Mouse (Mus musculus) heart, adult 11 months (tissue): Measurements from ENCODE around the gene Enpp3.

Experiments used
- DNase-seq: peaks from one replicate; pipeline ENCODE4 v3.0.0; 2022

Gene Enpp3

GRCm38 (mm10) chr10:24842676-24843075 is at the start of gene Enpp3:
TSS of gene Enpp3 (minus strand) at chr10:24842823.
- no peak for DNase-seq

- peak; percentile 22 for DNase-seq
Measured at GRCm38 (mm10) chr10:24888343-24888742, 45.7 kb upstream of the Enpp3 start.

- no peak for DNase-seq
Measured at GRCm38 (mm10) chr10:24886008-24886407, 43.4 kb upstream of the Enpp3 start.

DNA sequence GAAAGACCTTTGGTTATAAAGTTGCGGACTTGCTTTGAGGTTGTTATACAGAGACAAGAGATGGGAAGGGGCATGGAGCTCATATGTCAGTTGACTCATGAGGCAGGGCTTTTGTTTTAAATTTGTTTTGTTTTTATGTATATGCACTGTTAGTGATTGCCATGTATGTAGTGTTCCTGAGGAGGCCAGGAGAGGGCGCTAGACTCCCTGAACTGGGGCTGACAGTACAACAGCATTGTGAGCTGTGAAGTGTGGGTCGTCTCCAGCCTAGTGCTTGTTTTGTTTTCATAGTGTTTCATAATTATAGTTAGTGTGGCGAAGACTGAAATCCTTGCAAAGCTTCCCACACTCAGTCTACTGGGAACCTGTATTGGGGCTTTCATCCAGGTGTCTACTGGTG is 31.0 kb upstream of the Enpp3 start:
- DNase-seq = peak; percentile 45

DNA sequence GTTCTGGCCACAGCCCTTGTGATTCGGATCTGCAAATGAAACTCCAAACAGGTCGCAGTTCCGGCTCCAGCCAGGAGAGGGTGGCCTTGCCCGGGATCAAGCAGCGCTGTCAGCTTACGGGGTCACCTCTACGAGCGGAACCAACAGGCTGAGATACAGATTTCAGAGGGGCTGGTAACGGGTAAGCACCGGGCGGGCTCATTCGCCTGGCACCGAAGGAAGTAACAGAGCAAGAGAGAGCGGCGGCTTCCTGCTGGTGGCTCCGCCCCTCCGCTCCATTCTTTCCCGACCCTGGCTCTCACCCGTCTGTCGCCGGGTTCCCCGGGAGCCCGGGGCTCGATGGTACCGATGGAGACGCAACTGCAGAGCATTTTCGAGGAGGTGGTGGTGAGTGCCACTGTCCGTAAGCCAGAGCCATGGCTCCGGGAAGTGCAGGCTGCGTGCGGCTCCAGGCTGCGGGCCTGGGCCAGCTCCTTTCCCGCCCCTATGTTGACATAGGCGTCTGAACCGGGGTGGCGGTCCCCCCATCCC is 27.2 kb upstream of the Enpp3 start, which contains the start of gene Med23:
Gene Med23 (plus strand): TSS at position 227 of the 531 bp plus-strand sequence.
- peak; percentile 99 for DNase-seq

GRCm38 (mm10) chr10:24864434-24864833 is 21.8 kb upstream of the Enpp3 start:
- no peak for DNase-seq

DNA sequence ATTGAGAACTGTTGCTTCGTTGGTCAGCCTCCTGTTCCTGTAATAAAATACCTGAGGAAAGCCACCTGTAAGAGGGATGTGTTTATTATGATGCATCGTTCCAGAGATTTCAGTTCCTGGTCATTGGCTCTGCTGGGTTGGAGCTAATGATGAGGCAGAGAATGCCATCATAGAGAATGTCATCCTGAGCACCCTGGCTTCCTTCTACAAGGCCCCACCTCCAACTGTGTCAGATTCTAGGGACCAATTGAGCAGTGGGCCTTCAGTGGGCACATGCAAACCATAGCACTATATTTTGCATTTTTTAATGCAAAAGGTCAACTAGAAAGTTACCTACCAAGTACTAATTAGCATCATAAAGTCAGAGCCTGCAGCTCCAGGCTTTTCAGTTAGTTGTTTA is 20.5 kb upstream of the Enpp3 start:
- DNase-seq = no peak

GRCm38 (mm10) chr10:24841998-24842397 is 625 bp downstream of the Enpp3 start:
- DNase-seq = no peak

- DNase-seq = no peak
Measured at GRCm38 (mm10) chr10:24840795-24841194, 1.8 kb downstream of the Enpp3 start.

- no peak for DNase-seq
Measured at GRCm38 (mm10) chr10:24836366-24837038, 6.1 kb downstream of the Enpp3 start.

DNA sequence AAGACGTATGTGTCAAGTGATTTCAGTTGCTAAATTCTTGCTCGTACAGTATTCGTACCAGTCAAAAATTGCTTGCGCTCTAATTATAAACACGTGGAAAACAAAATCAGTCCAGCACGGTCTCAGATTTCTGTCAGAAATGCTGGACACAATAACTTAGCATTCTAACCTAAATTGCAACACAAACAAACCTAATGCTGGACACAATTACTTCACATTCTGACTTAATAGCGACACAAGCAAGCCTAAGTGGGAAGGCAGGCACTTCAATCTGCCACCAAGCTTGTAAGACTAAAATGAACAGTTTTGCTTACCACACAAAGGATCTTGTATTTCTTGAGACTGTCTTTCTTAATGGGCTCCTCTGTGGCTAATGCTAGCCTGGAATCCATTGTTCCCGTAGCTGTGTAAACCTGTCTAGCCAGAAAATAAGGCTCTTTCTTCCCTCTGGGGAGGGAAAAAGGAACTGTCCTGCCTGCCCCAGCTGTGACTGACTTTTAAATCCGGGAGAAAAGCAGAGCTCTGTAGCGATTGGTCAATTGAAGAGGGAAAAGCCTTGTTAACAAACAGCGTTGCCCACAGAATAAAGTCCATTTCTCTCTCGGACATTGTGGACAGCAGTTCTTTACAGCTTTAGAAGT is 6.8 kb downstream of the Enpp3 start:
- DNase-seq = no peak

- DNase-seq = no peak
Measured at GRCm38 (mm10) chr10:24834634-24835371, 7.8 kb downstream of the Enpp3 start.

- no peak for DNase-seq
Measured at GRCm38 (mm10) chr10:24832306-24832705, 10.3 kb downstream of the Enpp3 start.

- no peak for DNase-seq
Measured at GRCm38 (mm10) chr10:24831377-24832095, 11.1 kb downstream of the Enpp3 start.

DNA sequence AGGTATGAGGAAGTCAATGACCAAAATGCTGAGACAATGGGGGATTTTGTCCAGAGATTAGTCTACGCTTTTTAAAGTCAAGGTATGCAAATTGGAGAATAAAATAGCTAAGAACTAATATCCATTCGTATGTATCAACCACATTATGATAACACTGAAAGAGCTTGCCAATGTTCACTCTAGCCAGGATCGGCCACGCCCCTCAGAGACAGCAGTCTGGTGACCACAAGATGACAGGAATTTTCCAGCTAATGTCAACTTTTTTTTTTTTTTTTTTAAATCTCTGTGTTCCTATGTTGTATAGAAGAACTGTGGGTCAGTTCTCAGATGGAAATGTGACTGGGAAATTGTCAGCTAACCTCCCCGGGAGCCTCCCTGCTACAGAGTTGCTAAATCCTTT is 12.2 kb downstream of the Enpp3 start:
- DNase-seq = no peak

GRCm38 (mm10) chr10:24828136-24828535 is 14.5 kb downstream of the Enpp3 start:
- no peak for DNase-seq

DNA sequence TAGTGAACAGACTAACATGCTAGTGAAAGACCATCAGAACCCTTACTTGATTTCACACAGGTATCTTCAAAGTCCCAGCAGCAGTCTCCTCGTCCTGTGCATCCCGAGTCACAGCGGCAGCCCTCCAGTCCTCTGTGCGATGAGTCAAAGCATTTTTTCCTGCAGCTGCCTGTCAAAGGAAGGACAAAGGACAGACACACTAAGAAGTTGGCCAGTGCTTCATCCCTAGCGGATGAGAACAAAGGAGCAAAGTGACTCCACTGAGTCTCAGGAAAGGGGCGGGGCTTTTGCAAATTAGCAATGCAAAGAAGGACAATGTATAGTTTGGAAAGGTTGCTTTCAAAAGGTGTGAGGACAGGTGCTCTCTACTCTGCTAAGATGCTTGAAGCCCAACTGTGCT is 16.5 kb downstream of the Enpp3 start:
- no peak for DNase-seq

GRCm38 (mm10) chr10:24825456-24826081 is 17.1 kb downstream of the Enpp3 start:
- no peak for DNase-seq

DNA sequence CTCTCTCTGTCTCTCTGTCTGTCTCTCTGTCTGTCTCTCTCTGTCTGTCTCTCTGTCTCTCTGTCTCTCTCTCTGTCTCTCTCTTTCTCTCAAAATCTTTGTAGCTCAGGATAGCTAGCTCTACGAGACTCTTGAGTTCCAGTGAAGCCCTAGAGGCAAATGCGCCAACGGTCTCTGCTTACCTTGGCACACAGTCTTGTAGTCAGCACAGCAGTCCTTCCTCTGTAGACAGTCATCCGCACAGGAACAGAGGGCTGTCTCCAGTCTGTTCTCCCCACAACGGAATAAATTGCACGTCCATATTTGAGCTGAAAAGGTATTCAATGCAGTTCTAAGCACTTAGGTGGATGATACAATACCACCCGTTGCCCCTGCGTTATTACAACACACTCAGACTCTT is 18.0 kb downstream of the Enpp3 start:
- peak; percentile 92 for DNase-seq

GRCm38 (mm10) chr10:24823697-24824535 is 18.7 kb downstream of the Enpp3 start:
- peak; percentile 93 for DNase-seq

DNA sequence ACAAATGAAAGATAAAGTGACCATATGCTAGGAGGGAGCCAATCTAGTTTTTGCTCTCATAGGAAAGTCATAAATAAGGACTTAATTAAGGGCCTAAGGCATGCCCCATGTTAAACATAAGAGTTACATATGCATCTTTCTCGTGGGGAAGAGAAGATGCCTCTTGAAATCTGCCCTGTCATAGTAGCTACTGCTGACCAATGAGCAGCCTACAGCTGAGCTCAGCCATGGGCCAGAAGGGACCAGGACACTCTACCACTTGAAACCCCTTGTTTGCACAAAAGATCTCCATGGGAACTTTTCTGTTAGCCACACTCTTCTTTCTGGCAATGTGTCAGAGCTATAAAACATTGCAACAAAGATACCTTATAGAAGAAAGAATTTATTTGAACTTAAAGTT is 19.4 kb downstream of the Enpp3 start:
- no peak for DNase-seq

- no peak for DNase-seq
Measured at GRCm38 (mm10) chr10:24822842-24823241, 19.8 kb downstream of the Enpp3 start.
